Mouse (Mus musculus) right cerebral cortex, postnatal 25 days (tissue): ENCODE measurements around the gene Naga.
"Not testable (repeated sequence)": the region's sequence is repeated elsewhere in the genome, so short reads cannot be mapped to it uniquely, and the experiment has no call there.

Source experiments
- DNase-seq: peaks from one replicate; pipeline ENCODE4 v3.0.0; 2022

The Naga gene

GRCm38 (mm10) chr15:82338593-82339112 is at the start of gene Naga, which contains the start of the genes Pheta2 and Smdt1:
Naga (minus strand) TSS chr15:82338925.
Pheta2 (plus strand) TSS chr15:82338942.
Smdt1 (plus strand) TSS chr15:82338959.
- DNase-seq: peak; percentile 92

- no peak for DNase-seq
Observed at GRCm38 (mm10) chr15:82385729-82386128, 47.0 kb upstream of the Naga start.

- no peak for DNase-seq
Observed at GRCm38 (mm10) chr15:82382441-82382840, 43.7 kb upstream of the Naga start.

- no peak for DNase-seq
Observed at GRCm38 (mm10) chr15:82380714-82381062, 42.0 kb upstream of the Naga start.

GRCm38 (mm10) chr15:82379871-82380713 is 41.4 kb upstream of the Naga start, which contains the start of gene Cyp2d22:
Cyp2d22 (minus strand) TSS chr15:82380260.
- DNase-seq: no peak

- DNase-seq: no peak
Observed at GRCm38 (mm10) chr15:82379511-82379870, 40.8 kb upstream of the Naga start.

- DNase-seq: no peak
Observed at GRCm38 (mm10) chr15:82378261-82379180, 39.8 kb upstream of the Naga start.

- no peak for DNase-seq
Observed at GRCm38 (mm10) chr15:82377701-82378100, 39.0 kb upstream of the Naga start.

GRCm38 (mm10) chr15:82376393-82377138 is 37.8 kb upstream of the Naga start:
- DNase-seq: peak; percentile 37

- DNase-seq: no peak
Observed at GRCm38 (mm10) chr15:82375855-82376254, 37.1 kb upstream of the Naga start.

- no peak for DNase-seq
Observed at GRCm38 (mm10) chr15:82374437-82374836, 35.7 kb upstream of the Naga start.

GRCm38 (mm10) chr15:82372991-82373390 is 34.3 kb upstream of the Naga start:
- DNase-seq: no peak

GRCm38 (mm10) chr15:82372446-82372845 is 33.7 kb upstream of the Naga start:
- no peak for DNase-seq

- DNase-seq: no peak
Observed at GRCm38 (mm10) chr15:82368851-82369250, 30.1 kb upstream of the Naga start.

GRCm38 (mm10) chr15:82368146-82368545 is 29.4 kb upstream of the Naga start:
- DNase-seq: no peak

GRCm38 (mm10) chr15:82364561-82364960 is 25.8 kb upstream of the Naga start:
- not testable (repeated sequence) for DNase-seq

GRCm38 (mm10) chr15:82363801-82364200 is 25.1 kb upstream of the Naga start:
- DNase-seq: not testable (repeated sequence)

- no peak for DNase-seq
Observed at GRCm38 (mm10) chr15:82362234-82362633, 23.5 kb upstream of the Naga start.

- DNase-seq: no peak
Observed at GRCm38 (mm10) chr15:82361459-82362018, 22.8 kb upstream of the Naga start.

- DNase-seq: no peak
Observed at GRCm38 (mm10) chr15:82358431-82359260, 19.9 kb upstream of the Naga start.
